Mouse (Mus musculus): ENCODE measurements at regions not wholly inside any gene's neighbourhood (a gene's known extent, or its start where the extent isn't known, plus 50 kb on each side); places are given as distances from the start of the nearest gene placed in this dataset.

DNA sequence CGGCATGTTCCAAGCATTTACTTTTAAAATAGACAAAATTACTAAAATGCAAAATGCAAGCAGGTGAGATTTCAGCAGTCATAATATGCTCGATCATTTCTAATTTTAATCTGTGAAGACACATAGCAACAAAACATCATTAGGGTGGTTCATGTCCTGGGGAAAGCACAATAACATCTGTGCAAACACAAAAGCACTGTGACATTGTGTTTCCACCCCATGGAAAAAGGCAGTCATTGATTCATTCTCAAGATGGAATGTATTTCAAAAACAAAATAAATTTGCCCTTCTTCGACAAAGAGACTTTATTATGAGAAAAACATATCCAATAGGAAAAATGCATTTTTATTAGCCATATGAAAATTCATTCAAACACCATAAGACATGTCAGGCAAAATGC is 601.5 kb upstream of the Klf6 start:
- H3K4me1 ChIP-seq (ENCODE audit: control insufficient read depth, insufficient read depth, low read length) = peaks cover 4% of the 10 kb centered on the region; the same call in 1 of the 2 replicates
- no peak overlapping the region for H3K4me3 ChIP-seq (ENCODE audit: insufficient read depth, low read length)
- H3K27ac ChIP-seq (ENCODE audit: insufficient read depth, low read depth, low read length) = no peak overlapping the region
- no peak for TF ChIP-seq CTCF (IDR thresholded peaks at IDR 0.05; ENCODE audit: low read depth, low read length)
- no peak for TF ChIP-seq POLR2A (IDR thresholded peaks at IDR 0.05; ENCODE audit: borderline replicate concordance, low read depth, low read length)

DNA sequence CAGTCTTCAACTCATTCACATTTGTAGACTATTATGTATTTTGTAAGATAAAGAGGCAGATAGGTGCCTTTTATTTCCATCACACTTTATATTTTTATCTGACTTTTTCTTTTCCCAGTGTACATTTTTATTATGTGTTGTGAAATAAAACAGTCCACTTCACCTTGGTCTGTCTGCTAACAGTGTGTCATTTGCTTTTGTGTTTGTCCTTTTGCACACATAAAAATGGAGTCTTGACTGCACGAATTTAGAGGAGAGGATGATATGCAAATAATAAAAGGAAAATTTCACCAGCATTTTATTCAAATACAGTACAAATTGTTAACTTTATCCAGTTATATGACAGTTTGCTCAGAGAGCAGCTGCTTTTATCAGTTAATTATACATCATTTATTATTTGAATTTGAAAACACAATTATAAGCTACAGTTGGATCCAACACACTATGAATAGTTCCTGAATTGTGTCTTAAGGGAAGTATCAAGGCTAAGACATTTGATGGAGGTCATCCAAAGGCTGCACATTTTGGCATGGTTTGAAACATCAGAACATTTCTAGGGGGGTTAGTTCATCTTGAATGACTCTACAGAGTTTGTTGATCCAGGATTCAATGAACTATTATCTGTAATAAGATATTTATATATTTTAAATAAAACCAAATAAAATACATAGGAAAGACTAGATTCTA is 588.6 kb upstream of the Klf6 start:
- Histone ChIP-seq H3K27ac (ENCODE audit: insufficient read depth, low read depth, low read length) (no peak overlapping the region), H3K4me3 (ENCODE audit: insufficient read depth, low read length) (no peak overlapping the region)
- no peak for TF ChIP-seq CTCF (IDR thresholded peaks at IDR 0.05; ENCODE audit: low read depth, low read length)
- no peak for TF ChIP-seq POLR2A (IDR thresholded peaks at IDR 0.05; ENCODE audit: borderline replicate concordance, low read depth, low read length)

DNA sequence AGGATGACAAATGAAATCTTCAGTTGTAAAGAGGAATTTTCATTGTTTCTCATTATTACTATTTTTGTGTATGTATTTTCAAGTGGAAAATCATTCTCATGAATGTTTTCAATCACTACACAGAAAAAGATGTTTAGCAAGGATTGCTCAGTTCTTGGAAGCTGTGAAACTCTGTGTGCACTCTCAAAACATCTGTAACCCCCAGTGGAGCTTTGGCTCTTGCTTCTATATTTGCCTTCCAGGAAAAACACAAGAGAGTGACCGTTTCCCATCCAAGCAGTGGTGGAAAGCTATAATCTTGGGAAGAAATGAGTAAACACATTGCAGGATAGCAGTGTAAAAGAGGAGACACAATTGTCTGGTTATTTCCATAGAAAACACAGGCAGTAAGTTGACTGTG is 584.7 kb upstream of the Klf6 start:
- Histone ChIP-seq H3K4me3 (ENCODE audit: insufficient read depth, low read length) (no peak overlapping the region), H3K4me1 (ENCODE audit: control insufficient read depth, insufficient read depth, low read length) (no peaks in the 10 kb centered on the region), H3K27ac (ENCODE audit: insufficient read depth, low read depth, low read length) (no peak overlapping the region)
- TF ChIP-seq POLR2A (IDR thresholded peaks at IDR 0.05; ENCODE audit: borderline replicate concordance, low read depth, low read length) (no peak), CTCF (IDR thresholded peaks at IDR 0.05; ENCODE audit: low read depth, low read length) (no peak)

More for the DNA sequence above, 588.6 kb upstream of the Klf6 start:
- no peaks in the 10 kb centered on the region for H3K4me1 ChIP-seq (ENCODE audit: control insufficient read depth, insufficient read depth, low read length)

DNA sequence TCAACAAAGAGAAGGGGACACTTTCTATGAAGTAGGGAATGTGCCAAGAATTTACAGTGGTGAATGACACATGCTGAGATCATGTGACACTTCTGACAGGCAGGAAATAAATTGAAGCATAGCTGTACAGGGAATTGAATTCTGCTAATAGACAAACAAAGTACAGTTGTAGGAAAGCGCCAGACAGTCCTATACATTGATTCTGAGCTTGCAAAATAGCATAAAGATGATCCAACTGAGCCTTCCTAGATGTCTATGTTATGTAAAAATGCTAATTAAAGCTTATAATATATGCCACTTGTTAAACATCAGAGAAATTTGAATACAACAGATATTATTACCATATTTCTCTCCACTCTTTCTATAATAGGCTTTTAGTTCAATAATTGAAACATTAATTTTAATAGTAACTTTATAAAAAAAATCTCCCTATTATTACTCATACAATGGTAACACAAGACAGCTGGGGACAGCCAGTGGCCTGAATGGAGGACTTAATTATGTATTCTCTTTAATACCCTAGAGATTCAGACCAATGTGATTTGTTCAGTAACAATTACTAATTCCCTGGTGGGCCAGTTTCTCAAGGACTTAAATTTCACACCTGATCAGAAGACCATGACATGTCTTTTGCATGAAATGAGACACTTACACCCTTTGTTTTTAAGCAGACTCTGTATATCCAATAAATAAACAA is 571.4 kb upstream of the Klf6 start:
- H3K4me3 ChIP-seq (ENCODE audit: insufficient read depth, low read length) = no peak overlapping the region
- H3K4me1 ChIP-seq (ENCODE audit: control insufficient read depth, insufficient read depth, low read length) = peaks cover 2% of the 10 kb centered on the region; the same call in 1 of the 2 replicates
- TF ChIP-seq POLR2A (IDR thresholded peaks at IDR 0.05; ENCODE audit: borderline replicate concordance, low read depth, low read length) (no peak), CTCF (IDR thresholded peaks at IDR 0.05; ENCODE audit: low read depth, low read length) (no peak)
- no peak overlapping the region for H3K27ac ChIP-seq (ENCODE audit: insufficient read depth, low read depth, low read length)

DNA sequence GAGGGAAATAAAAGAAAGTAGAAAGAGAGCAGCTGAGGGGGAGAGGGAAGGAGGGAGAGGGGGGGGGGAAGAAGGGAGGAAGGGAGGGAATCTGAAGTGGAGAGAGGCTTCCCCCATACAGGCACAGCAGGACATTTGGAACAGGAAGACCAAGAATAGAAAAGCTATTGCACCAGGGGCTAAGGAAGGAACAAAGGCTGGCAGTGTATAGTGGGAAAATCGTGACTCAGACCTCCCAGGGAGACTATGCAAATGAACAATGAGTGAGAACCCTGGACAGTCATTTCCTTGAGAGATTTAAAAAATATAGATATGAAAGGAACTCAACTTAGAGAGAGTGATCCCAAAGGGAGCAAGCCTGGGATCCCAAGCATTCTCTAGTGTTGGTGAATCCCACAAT is 559.1 kb upstream of the Klf6 start:
- Histone ChIP-seq H3K4me3 (ENCODE audit: insufficient read depth, low read length) (no peak overlapping the region), H3K27ac (ENCODE audit: insufficient read depth, low read depth, low read length) (no peak overlapping the region), H3K4me1 (ENCODE audit: control insufficient read depth, insufficient read depth, low read length) (peaks cover 8% of the 10 kb centered on the region)
- TF ChIP-seq POLR2A (IDR thresholded peaks at IDR 0.05; ENCODE audit: borderline replicate concordance, low read depth, low read length) (no peak), CTCF (IDR thresholded peaks at IDR 0.05; ENCODE audit: low read depth, low read length) (no peak)

DNA sequence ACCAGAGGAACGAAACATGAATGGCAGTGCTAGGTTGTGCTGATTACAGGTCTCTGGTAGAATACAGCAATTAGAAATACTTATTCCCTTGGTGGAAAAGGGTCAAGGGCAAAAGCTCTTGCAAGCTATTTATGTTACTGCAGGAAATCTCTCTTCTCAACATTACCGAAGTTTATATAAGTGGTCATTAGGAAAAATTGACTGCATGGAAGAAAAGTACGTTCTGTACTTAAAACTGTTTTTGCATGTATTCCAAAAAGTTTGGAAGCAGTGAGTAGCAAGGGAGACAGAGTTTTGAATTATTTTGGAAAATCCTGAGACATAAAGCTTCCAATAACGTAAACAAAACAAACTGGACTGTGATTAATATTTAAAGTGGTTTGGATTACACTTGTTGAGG is 554.6 kb upstream of the Klf6 start:
- H3K27ac ChIP-seq (ENCODE audit: insufficient read depth, low read depth, low read length) = no peak overlapping the region
- peaks cover 8% of the 10 kb centered on the region for H3K4me1 ChIP-seq (ENCODE audit: control insufficient read depth, insufficient read depth, low read length)
- no peak for TF ChIP-seq POLR2A (IDR thresholded peaks at IDR 0.05; ENCODE audit: borderline replicate concordance, low read depth, low read length)
- no peak for TF ChIP-seq CTCF (IDR thresholded peaks at IDR 0.05; ENCODE audit: low read depth, low read length)
- H3K4me3 ChIP-seq (ENCODE audit: insufficient read depth, low read length) = no peak overlapping the region

DNA sequence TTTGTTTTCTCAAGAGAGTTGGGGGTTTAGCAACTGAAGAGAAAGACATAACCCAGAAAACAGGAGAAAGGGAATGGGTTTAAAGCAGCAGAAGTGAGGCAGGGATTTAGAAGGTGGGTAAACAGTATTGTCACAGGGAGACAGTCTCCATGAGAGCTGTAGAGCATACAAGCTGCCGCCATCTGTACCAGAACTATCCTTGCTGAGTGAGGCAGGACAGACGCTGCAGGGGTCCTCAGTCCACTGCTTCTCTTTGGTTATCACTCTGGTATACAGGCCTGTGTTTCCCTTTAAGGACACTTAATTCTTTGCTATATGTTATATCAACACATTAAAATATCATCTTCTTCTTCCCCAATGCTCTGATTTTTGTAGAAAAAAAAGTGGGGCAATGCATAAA is 548.0 kb upstream of the Klf6 start:
- TF ChIP-seq CTCF (IDR thresholded peaks at IDR 0.05; ENCODE audit: low read depth, low read length) (no peak), POLR2A (IDR thresholded peaks at IDR 0.05; ENCODE audit: borderline replicate concordance, low read depth, low read length) (no peak)
- no peak overlapping the region for H3K27ac ChIP-seq (ENCODE audit: insufficient read depth, low read depth, low read length)
- H3K4me1 ChIP-seq (ENCODE audit: control insufficient read depth, insufficient read depth, low read length) = peaks cover 5% of the 10 kb centered on the region
- H3K4me3 ChIP-seq (ENCODE audit: insufficient read depth, low read length) = no peak overlapping the region

DNA sequence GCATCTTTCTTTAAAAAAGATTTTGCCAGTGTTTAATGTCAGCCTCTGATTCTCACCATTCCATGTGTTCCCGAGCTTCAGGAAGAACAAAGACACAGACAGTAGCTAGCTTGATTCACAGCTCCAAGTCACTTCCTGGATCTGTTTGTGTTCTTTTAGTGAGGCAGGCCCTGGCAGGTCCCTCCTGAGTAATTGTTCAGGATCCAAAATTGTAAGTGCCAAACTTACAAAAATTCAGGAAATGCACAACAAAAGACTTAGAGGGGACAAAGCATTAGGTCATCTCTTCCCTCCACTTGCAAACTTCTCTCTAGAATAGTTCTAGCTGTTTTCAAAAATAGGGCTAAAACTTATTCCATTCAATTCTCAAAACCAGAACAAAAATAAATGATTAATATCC is 546.3 kb upstream of the Klf6 start:
- Histone ChIP-seq H3K4me1 (ENCODE audit: control insufficient read depth, insufficient read depth, low read length) (peaks cover 7% of the 10 kb centered on the region), H3K4me3 (ENCODE audit: insufficient read depth, low read length) (no peak overlapping the region), H3K27ac (ENCODE audit: insufficient read depth, low read depth, low read length) (no peak overlapping the region)
- TF ChIP-seq POLR2A (IDR thresholded peaks at IDR 0.05; ENCODE audit: borderline replicate concordance, low read depth, low read length) = no peak
- no peak for TF ChIP-seq CTCF (IDR thresholded peaks at IDR 0.05; ENCODE audit: low read depth, low read length)

DNA sequence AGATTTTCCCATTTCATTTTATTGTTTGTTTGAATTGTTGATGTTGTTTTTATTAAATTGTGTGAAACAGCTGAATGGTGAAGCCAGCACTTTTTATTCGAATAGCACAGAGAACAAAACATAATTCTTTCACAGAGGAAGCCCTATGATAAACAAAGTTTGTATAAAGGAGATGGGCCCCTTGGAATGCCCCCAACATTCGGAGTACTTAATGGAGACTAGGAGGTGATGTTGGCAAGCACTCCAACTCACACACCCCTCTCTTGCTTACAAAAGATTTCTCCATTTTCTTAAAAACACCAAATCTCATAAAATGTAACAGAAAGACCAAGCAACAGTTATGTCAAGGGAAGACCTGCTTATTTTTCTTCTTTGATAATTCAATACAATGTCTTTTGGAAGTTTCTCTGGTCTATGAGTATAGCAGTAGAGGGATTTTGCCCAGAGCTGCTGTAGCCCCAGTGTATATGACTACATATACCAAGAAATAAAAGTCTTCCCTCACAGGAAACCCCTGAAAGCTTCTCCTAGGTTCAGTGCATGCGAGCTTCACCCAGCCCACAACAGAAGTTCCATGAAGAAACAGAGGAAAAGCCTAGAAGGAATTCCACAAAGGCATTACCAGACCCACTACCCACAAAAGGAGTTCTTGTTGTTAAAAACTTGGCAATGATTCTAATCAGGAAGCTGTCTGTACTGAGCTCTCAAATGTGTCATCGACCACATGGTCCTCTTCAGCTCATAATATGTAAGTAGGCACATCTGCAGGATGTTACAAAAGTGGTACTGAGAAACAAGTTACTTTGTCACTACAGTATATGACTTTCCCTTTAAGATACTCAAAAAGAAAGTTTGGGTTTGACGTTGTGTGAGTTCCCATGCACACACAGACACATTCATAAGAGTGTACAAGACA is 543.1 kb upstream of the Klf6 start:
- Histone ChIP-seq H3K4me1 (ENCODE audit: control insufficient read depth, insufficient read depth, low read length) (peaks cover 6% of the 10 kb centered on the region), H3K27ac (ENCODE audit: insufficient read depth, low read depth, low read length) (no peak overlapping the region), H3K4me3 (ENCODE audit: insufficient read depth, low read length) (no peak overlapping the region)
- no peak for TF ChIP-seq CTCF (IDR thresholded peaks at IDR 0.05; ENCODE audit: low read depth, low read length)
- TF ChIP-seq POLR2A (IDR thresholded peaks at IDR 0.05; ENCODE audit: borderline replicate concordance, low read depth, low read length) = no peak

All from bone marrow macrophage, adult 2 months (primary cell).